Mouse (Mus musculus): ENCODE measurements at regions not wholly inside any gene's neighbourhood (a gene's known extent, or its start where the extent isn't known, plus 50 kb on each side); places are given as distances from the start of the nearest gene placed in this dataset.
A peak's percentile ranks its signal among the peaks of the same experiment; 100 is the strongest.
"Not testable (repeated sequence)": the region's sequence is repeated elsewhere in the genome, so short reads cannot be mapped to it uniquely, and the experiment has no call there.

- H3K9ac ChIP-seq, result no peak overlapping the region
- no peaks in the 10 kb centered on the region for H3K36me3 ChIP-seq
- H3K9me3 ChIP-seq, result no peaks in the 10 kb centered on the region
- no peak for ATAC-seq (ENCODE audit: low FRiP score, low read depth)
- no peaks in the 10 kb centered on the region for H3K4me1 ChIP-seq (replicated peaks)
- H3K4me2 ChIP-seq, result no peak overlapping the region
- H3K27me3 ChIP-seq, result no peaks in the 10 kb centered on the region
- no peak overlapping the region for H3K4me3 ChIP-seq
- no peak overlapping the region for H3K27ac ChIP-seq (replicated peaks)
Measured at GRCm38 (mm10) chrX:110269652-110270051, 544.4 kb upstream of the Pou3f4 start.

GRCm38 (mm10) chrX:110274277-110274676 lies 539.8 kb upstream of the Pou3f4 start:
- not testable (repeated sequence) for H3K4me1 ChIP-seq (replicated peaks); H3K4me2 ChIP-seq; H3K27me3 ChIP-seq; H3K27ac ChIP-seq (replicated peaks); H3K4me3 ChIP-seq; ATAC-seq (ENCODE audit: low FRiP score, low read depth); H3K9me3 ChIP-seq; H3K36me3 ChIP-seq; H3K9ac ChIP-seq
- WGBS, result 93% methylated on average over 3 of the region's 3 CpGs

GRCm38 (mm10) chrX:110275390-110275789 lies 538.7 kb upstream of the Pou3f4 start:
- 97% methylated on average over 4 of the region's 4 CpGs for WGBS
- Histone ChIP-seq H3K4me3 (no peak overlapping the region), H3K36me3 (no peaks in the 10 kb centered on the region), H3K9ac (no peak overlapping the region), H3K4me1 (replicated peaks) (no peaks in the 10 kb centered on the region), H3K27me3 (no peaks in the 10 kb centered on the region), H3K4me2 (no peak overlapping the region), H3K9me3 (no peaks in the 10 kb centered on the region), H3K27ac (replicated peaks) (no peak overlapping the region)
- ATAC-seq (ENCODE audit: low FRiP score, low read depth), result no peak

- WGBS, result 89% methylated on average over 3 of the region's 3 CpGs
Measured at GRCm38 (mm10) chrX:110275830-110276229, 538.2 kb upstream of the Pou3f4 start.

GRCm38 (mm10) chrX:110279492-110280213 lies 534.4 kb upstream of the Pou3f4 start:
- no peak for ATAC-seq (ENCODE audit: low FRiP score, low read depth)
- Histone ChIP-seq H3K9ac (no peak overlapping the region), H3K4me3 (no peak overlapping the region), H3K4me1 (replicated peaks) (no peaks in the 10 kb centered on the region), H3K36me3 (no peaks in the 10 kb centered on the region), H3K27ac (replicated peaks) (no peak overlapping the region), H3K27me3 (no peaks in the 10 kb centered on the region), H3K4me2 (no peak overlapping the region), H3K9me3 (no peaks in the 10 kb centered on the region)
- WGBS, result 87% methylated on average over 14 of the region's 14 CpGs

More at GRCm38 (mm10) chrX:110275830-110276229, 538.2 kb upstream of the Pou3f4 start:
- Histone ChIP-seq H3K27ac (replicated peaks) (no peak overlapping the region), H3K4me3 (no peak overlapping the region), H3K36me3 (no peaks in the 10 kb centered on the region), H3K9me3 (no peaks in the 10 kb centered on the region), H3K9ac (no peak overlapping the region), H3K4me2 (no peak overlapping the region), H3K27me3 (no peaks in the 10 kb centered on the region), H3K4me1 (replicated peaks) (no peaks in the 10 kb centered on the region)
- no peak for ATAC-seq (ENCODE audit: low FRiP score, low read depth)

GRCm38 (mm10) chrX:110281389-110281872 lies 532.6 kb upstream of the Pou3f4 start:
- not testable (repeated sequence) for H3K9me3 ChIP-seq
- 90% methylated on average over 13 of the region's 13 CpGs for WGBS

GRCm38 (mm10) chrX:110281929-110282328 lies 532.2 kb upstream of the Pou3f4 start:
- ATAC-seq (ENCODE audit: low FRiP score, low read depth), result no peak
- H3K9ac ChIP-seq, result no peak overlapping the region
- no peak overlapping the region for H3K4me2 ChIP-seq
- no peaks in the 10 kb centered on the region for H3K36me3 ChIP-seq
- 69% methylated on average over 1 of the region's 1 CpGs for WGBS
- no peaks in the 10 kb centered on the region for H3K9me3 ChIP-seq
- H3K27me3 ChIP-seq, result no peaks in the 10 kb centered on the region
- no peak overlapping the region for H3K27ac ChIP-seq (replicated peaks)
- no peak overlapping the region for H3K4me3 ChIP-seq
- no peaks in the 10 kb centered on the region for H3K4me1 ChIP-seq (replicated peaks)

More at GRCm38 (mm10) chrX:110281389-110281872, 532.6 kb upstream of the Pou3f4 start:
- H3K36me3 ChIP-seq; ATAC-seq (ENCODE audit: low FRiP score, low read depth); H3K4me3 ChIP-seq; H3K9ac ChIP-seq; H3K27ac ChIP-seq (replicated peaks); H3K4me1 ChIP-seq (replicated peaks); H3K4me2 ChIP-seq; H3K27me3 ChIP-seq: not testable (repeated sequence)

GRCm38 (mm10) chrX:110289397-110289796 lies 524.7 kb upstream of the Pou3f4 start:
- WGBS, result 83% methylated on average over 1 of the region's 1 CpGs
- Histone ChIP-seq H3K9ac (no peak overlapping the region), H3K4me2 (no peak overlapping the region), H3K27me3 (no peaks in the 10 kb centered on the region), H3K9me3 (no peaks in the 10 kb centered on the region), H3K4me3 (no peak overlapping the region), H3K4me1 (replicated peaks) (no peaks in the 10 kb centered on the region), H3K27ac (replicated peaks) (no peak overlapping the region), H3K36me3 (no peaks in the 10 kb centered on the region)
- no peak for ATAC-seq (ENCODE audit: low FRiP score, low read depth)

GRCm38 (mm10) chrX:110307645-110308044 lies 506.4 kb upstream of the Pou3f4 start:
- no peaks in the 10 kb centered on the region for H3K27me3 ChIP-seq
- H3K27ac ChIP-seq (replicated peaks), result no peak overlapping the region
- H3K4me1 ChIP-seq (replicated peaks), result no peaks in the 10 kb centered on the region
- no peak overlapping the region for H3K4me2 ChIP-seq
- H3K9me3 ChIP-seq, result no peaks in the 10 kb centered on the region
- 40% methylated on average over 2 of the region's 2 CpGs for WGBS
- peak; percentile 34; the same call in 1 of the 2 replicates for ATAC-seq (ENCODE audit: low FRiP score, low read depth)
- no peaks in the 10 kb centered on the region for H3K36me3 ChIP-seq
- H3K4me3 ChIP-seq, result no peak overlapping the region
- no peak overlapping the region for H3K9ac ChIP-seq

- peak; percentile 71; the same call in 1 of the 2 replicates for ATAC-seq (ENCODE audit: low FRiP score, low read depth)
- WGBS, result 60% methylated on average over 2 of the region's 2 CpGs
- H3K4me2 ChIP-seq, result no peak overlapping the region
- H3K9ac ChIP-seq, result no peak overlapping the region
- no peaks in the 10 kb centered on the region for H3K36me3 ChIP-seq
- no peaks in the 10 kb centered on the region for H3K9me3 ChIP-seq
- H3K4me1 ChIP-seq (replicated peaks), result no peaks in the 10 kb centered on the region
- H3K27me3 ChIP-seq, result no peaks in the 10 kb centered on the region
- no peak overlapping the region for H3K4me3 ChIP-seq
- H3K27ac ChIP-seq (replicated peaks), result no peak overlapping the region
Measured at GRCm38 (mm10) chrX:110308810-110309209, 505.3 kb upstream of the Pou3f4 start.

- Histone ChIP-seq H3K4me3 (no peak overlapping the region), H3K4me1 (replicated peaks) (no peaks in the 10 kb centered on the region), H3K36me3 (no peaks in the 10 kb centered on the region), H3K4me2 (no peak overlapping the region), H3K27me3 (no peaks in the 10 kb centered on the region), H3K27ac (replicated peaks) (no peak overlapping the region), H3K9me3 (no peaks in the 10 kb centered on the region), H3K9ac (no peak overlapping the region)
- ATAC-seq (ENCODE audit: low FRiP score, low read depth), result no peak
- 28% methylated on average over 8 of the region's 8 CpGs for WGBS
Measured at GRCm38 (mm10) chrX:110317825-110318769, 496.0 kb upstream of the Pou3f4 start.

- H3K4me3 ChIP-seq, result no peak overlapping the region
- no peaks in the 10 kb centered on the region for H3K9me3 ChIP-seq
- ATAC-seq (ENCODE audit: low FRiP score, low read depth), result no peak
- no peaks in the 10 kb centered on the region for H3K27me3 ChIP-seq
- no peak overlapping the region for H3K9ac ChIP-seq
- no peak overlapping the region for H3K4me2 ChIP-seq
- no peak overlapping the region for H3K27ac ChIP-seq (replicated peaks)
- H3K4me1 ChIP-seq (replicated peaks), result no peaks in the 10 kb centered on the region
- no peaks in the 10 kb centered on the region for H3K36me3 ChIP-seq
Measured at GRCm38 (mm10) chrX:110320250-110320649, 493.8 kb upstream of the Pou3f4 start.

Measured in hindbrain, embryonic 15.5 days (tissue).